Mouse (Mus musculus): ENCODE measurements at regions not wholly inside any gene's neighbourhood (a gene's known extent, or its start where the extent isn't known, plus 50 kb on each side); places are given as distances from the start of the nearest gene placed in this dataset.

GRCm38 (mm10) chr3:58112431-58112856 is 264.6 kb upstream of the Pfn2 start:
- no peaks in the 10 kb centered on the region for H3K27me3 ChIP-seq (ENCODE audit: control insufficient read depth, insufficient read depth, low read length)
- no peaks in the 10 kb centered on the region for H3K9me3 ChIP-seq (ENCODE audit: control insufficient read depth, low read length)
- DNase-seq (ENCODE audit: low spot score) (peak; percentile 36), ATAC-seq (ENCODE audit: low FRiP score) (peak; percentile 80)
- H3K36me3 ChIP-seq (replicated peaks; ENCODE audit: control insufficient read depth, insufficient read depth), result no peaks in the 10 kb centered on the region
- no peak overlapping the region for H3K4me3 ChIP-seq (replicated peaks; ENCODE audit: low read length)
- H3K4me2 ChIP-seq (replicated peaks), result no peak overlapping the region
- no peaks in the 10 kb centered on the region for H3K4me1 ChIP-seq (replicated peaks; ENCODE audit: control insufficient read depth, insufficient read depth, low read length)
- H3K27ac ChIP-seq, result peak overlapping the region; percentile 22; the same call in 1 of the 2 replicates
- no peak overlapping the region for H3K9ac ChIP-seq
- WGBS, result 30% methylated on average over 7 of the region's 7 CpGs

DNA sequence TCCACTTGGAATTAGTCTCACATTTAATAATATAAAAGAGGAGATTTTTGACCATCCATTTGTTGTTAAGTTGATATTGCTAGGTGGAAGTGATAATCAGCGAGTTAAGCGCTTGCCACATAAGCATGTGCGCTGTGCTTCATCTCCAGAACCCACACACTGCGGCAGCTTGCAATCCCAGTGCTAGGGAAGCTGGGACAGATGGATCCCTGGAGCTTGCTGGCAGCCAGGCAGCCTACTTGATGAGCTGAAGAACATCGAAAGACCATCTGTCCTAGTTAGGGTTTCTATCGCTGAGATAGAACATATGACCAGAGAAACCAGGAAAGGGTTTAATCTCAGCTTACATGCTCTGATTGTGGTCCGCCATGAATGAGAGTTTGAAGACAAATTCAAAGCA is 266.1 kb upstream of the Pfn2 start:
- Histone ChIP-seq H3K36me3 (replicated peaks; ENCODE audit: control insufficient read depth, insufficient read depth) (no peaks in the 10 kb centered on the region), H3K9ac (no peak overlapping the region), H3K9me3 (ENCODE audit: control insufficient read depth, low read length) (no peaks in the 10 kb centered on the region), H3K4me3 (replicated peaks; ENCODE audit: low read length) (no peak overlapping the region), H3K4me1 (replicated peaks; ENCODE audit: control insufficient read depth, insufficient read depth, low read length) (no peaks in the 10 kb centered on the region), H3K27me3 (ENCODE audit: control insufficient read depth, insufficient read depth, low read length) (no peaks in the 10 kb centered on the region), H3K27ac (no peak overlapping the region), H3K4me2 (replicated peaks) (no peak overlapping the region)
- ATAC-seq (ENCODE audit: low FRiP score) (no peak), DNase-seq (ENCODE audit: low spot score) (no peak)
- WGBS, result 94% methylated on average over 7 of the region's 7 CpGs

- H3K9me3 ChIP-seq (ENCODE audit: control insufficient read depth, low read length), result no peaks in the 10 kb centered on the region
- ATAC-seq (ENCODE audit: low FRiP score), result no peak
- no peak overlapping the region for H3K4me3 ChIP-seq (replicated peaks; ENCODE audit: low read length)
- H3K36me3 ChIP-seq (replicated peaks; ENCODE audit: control insufficient read depth, insufficient read depth), result no peaks in the 10 kb centered on the region
- no peak for DNase-seq (ENCODE audit: low spot score)
- WGBS, result 57% methylated on average over 1 of the region's 1 CpGs
- no peak overlapping the region for H3K27ac ChIP-seq
- H3K27me3 ChIP-seq (ENCODE audit: control insufficient read depth, insufficient read depth, low read length), result no peaks in the 10 kb centered on the region
- H3K9ac ChIP-seq, result no peak overlapping the region
- no peak overlapping the region for H3K4me2 ChIP-seq (replicated peaks)
- H3K4me1 ChIP-seq (replicated peaks; ENCODE audit: control insufficient read depth, insufficient read depth, low read length), result no peaks in the 10 kb centered on the region
Observed at GRCm38 (mm10) chr3:58115511-58115910, 267.6 kb upstream of the Pfn2 start.

DNA sequence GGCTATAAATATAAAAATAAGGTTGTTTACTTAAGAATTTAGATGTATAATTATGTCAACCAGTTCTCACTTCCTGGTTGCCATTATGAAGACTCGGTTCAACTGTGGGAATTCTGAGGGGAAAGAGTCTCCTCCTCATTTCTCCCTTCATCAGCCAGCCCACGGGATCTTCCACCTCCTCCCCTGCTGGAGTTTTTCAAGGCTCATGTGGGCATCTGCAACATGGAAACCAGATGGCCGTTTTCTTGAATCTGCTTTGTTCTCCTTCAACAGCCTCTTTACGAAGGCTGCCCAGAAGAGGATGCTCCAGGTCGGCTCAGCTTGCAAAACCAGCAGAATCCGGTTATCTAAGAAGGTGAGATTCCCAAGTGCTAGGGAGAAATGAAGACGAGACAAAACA is 269.0 kb upstream of the Pfn2 start:
- no peaks in the 10 kb centered on the region for H3K36me3 ChIP-seq (replicated peaks; ENCODE audit: control insufficient read depth, insufficient read depth)
- no peak for DNase-seq (ENCODE audit: low spot score)
- no peak overlapping the region for H3K9ac ChIP-seq
- H3K4me3 ChIP-seq (replicated peaks; ENCODE audit: low read length), result no peak overlapping the region
- H3K9me3 ChIP-seq (ENCODE audit: control insufficient read depth, low read length), result no peaks in the 10 kb centered on the region
- no peak for ATAC-seq (ENCODE audit: low FRiP score)
- no peak overlapping the region for H3K27ac ChIP-seq
- WGBS, result 81% methylated on average over 7 of the region's 7 CpGs
- H3K4me1 ChIP-seq (replicated peaks; ENCODE audit: control insufficient read depth, insufficient read depth, low read length), result no peaks in the 10 kb centered on the region
- no peaks in the 10 kb centered on the region for H3K27me3 ChIP-seq (ENCODE audit: control insufficient read depth, insufficient read depth, low read length)
- no peak overlapping the region for H3K4me2 ChIP-seq (replicated peaks)

GRCm38 (mm10) chr3:58120051-58120450 is 272.2 kb upstream of the Pfn2 start:
- DNase-seq (ENCODE audit: low spot score), result no peak
- Histone ChIP-seq H3K27me3 (ENCODE audit: control insufficient read depth, insufficient read depth, low read length) (no peaks in the 10 kb centered on the region), H3K4me1 (replicated peaks; ENCODE audit: control insufficient read depth, insufficient read depth, low read length) (no peaks in the 10 kb centered on the region), H3K27ac (no peak overlapping the region), H3K9ac (no peak overlapping the region), H3K36me3 (replicated peaks; ENCODE audit: control insufficient read depth, insufficient read depth) (no peaks in the 10 kb centered on the region), H3K9me3 (ENCODE audit: control insufficient read depth, low read length) (no peaks in the 10 kb centered on the region), H3K4me2 (replicated peaks) (no peak overlapping the region), H3K4me3 (replicated peaks; ENCODE audit: low read length) (no peak overlapping the region)
- no peak for ATAC-seq (ENCODE audit: low FRiP score)
- WGBS, result 53% methylated on average over 3 of the region's 3 CpGs

- Histone ChIP-seq H3K36me3 (replicated peaks; ENCODE audit: control insufficient read depth, insufficient read depth) (no peaks in the 10 kb centered on the region), H3K4me3 (replicated peaks; ENCODE audit: low read length) (no peak overlapping the region), H3K9ac (no peak overlapping the region), H3K4me1 (replicated peaks; ENCODE audit: control insufficient read depth, insufficient read depth, low read length) (no peaks in the 10 kb centered on the region), H3K4me2 (replicated peaks) (peak overlapping the region; percentile 26; the same call in 1 of the 2 replicates), H3K9me3 (ENCODE audit: control insufficient read depth, low read length) (no peaks in the 10 kb centered on the region), H3K27me3 (ENCODE audit: control insufficient read depth, insufficient read depth, low read length) (no peaks in the 10 kb centered on the region), H3K27ac (no peak overlapping the region)
- ATAC-seq (ENCODE audit: low FRiP score) (peak; percentile 90), DNase-seq (ENCODE audit: low spot score) (peak; percentile 85)
- WGBS, result 48% methylated on average over 19 of the region's 19 CpGs
Observed at GRCm38 (mm10) chr3:58122456-58123359, 274.8 kb upstream of the Pfn2 start.

GRCm38 (mm10) chr3:58123396-58124077 is 275.7 kb upstream of the Pfn2 start:
- WGBS, result 80% methylated on average over 7 of the region's 7 CpGs
- no peaks in the 10 kb centered on the region for H3K9me3 ChIP-seq (ENCODE audit: control insufficient read depth, low read length)
- no peak overlapping the region for H3K4me2 ChIP-seq (replicated peaks)
- H3K27me3 ChIP-seq (ENCODE audit: control insufficient read depth, insufficient read depth, low read length), result no peaks in the 10 kb centered on the region
- H3K36me3 ChIP-seq (replicated peaks; ENCODE audit: control insufficient read depth, insufficient read depth), result no peaks in the 10 kb centered on the region
- DNase-seq (ENCODE audit: low spot score) (no peak), ATAC-seq (ENCODE audit: low FRiP score) (peak; percentile 44; the same call in 1 of the 2 replicates)
- no peak overlapping the region for H3K4me3 ChIP-seq (replicated peaks; ENCODE audit: low read length)
- no peak overlapping the region for H3K27ac ChIP-seq
- H3K4me1 ChIP-seq (replicated peaks; ENCODE audit: control insufficient read depth, insufficient read depth, low read length), result no peaks in the 10 kb centered on the region
- no peak overlapping the region for H3K9ac ChIP-seq

DNA sequence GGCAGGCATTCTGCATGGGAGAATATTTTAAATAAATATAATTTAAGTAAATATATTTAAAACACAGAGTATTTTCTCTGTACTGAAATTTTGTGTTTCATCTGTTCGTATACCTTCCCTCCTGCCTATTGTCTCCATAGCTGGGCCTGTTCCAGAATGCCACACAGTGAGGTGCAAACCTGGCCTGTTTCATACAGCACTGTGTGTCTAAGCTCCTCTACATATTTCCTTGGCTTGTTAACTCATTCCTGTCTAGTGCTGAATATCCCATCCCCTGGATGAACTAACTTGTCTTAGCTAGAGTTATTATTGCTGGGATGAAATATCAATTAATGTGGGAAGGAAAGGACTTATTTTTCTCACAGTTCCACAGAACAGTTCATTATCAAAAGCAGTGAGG is 277.0 kb upstream of the Pfn2 start:
- no peaks in the 10 kb centered on the region for H3K27me3 ChIP-seq (ENCODE audit: control insufficient read depth, insufficient read depth, low read length)
- no peaks in the 10 kb centered on the region for H3K36me3 ChIP-seq (replicated peaks; ENCODE audit: control insufficient read depth, insufficient read depth)
- WGBS, result 72% methylated on average over 1 of the region's 1 CpGs
- H3K4me3 ChIP-seq (replicated peaks; ENCODE audit: low read length), result no peak overlapping the region
- ATAC-seq (ENCODE audit: low FRiP score), result no peak
- no peak overlapping the region for H3K4me2 ChIP-seq (replicated peaks)
- no peaks in the 10 kb centered on the region for H3K9me3 ChIP-seq (ENCODE audit: control insufficient read depth, low read length)
- no peak overlapping the region for H3K9ac ChIP-seq
- peak; percentile 23 for DNase-seq (ENCODE audit: low spot score)
- H3K27ac ChIP-seq, result no peak overlapping the region
- H3K4me1 ChIP-seq (replicated peaks; ENCODE audit: control insufficient read depth, insufficient read depth, low read length), result no peaks in the 10 kb centered on the region

DNA sequence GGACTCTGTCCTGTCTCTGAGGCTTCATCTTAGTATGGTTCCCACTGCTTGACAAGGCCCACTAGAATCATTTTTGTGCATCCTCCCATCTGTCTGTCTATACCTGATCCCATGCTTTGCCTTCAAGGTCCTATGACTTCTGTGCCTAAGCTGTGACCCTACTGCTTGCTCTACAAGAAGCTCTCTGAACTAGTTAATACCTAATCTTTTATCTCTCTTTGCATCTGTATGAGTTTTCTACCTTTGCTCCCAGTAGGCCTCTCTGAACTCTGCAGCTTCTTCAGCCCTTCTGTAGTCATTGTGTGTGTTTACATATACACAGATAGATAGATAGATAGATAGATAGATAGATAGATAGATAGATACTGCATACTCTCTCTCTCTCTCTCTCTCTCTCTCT is 279.1 kb upstream of the Pfn2 start:
- Histone ChIP-seq H3K9ac (no peak overlapping the region), H3K27ac (no peak overlapping the region), H3K4me3 (replicated peaks; ENCODE audit: low read length) (no peak overlapping the region), H3K4me2 (replicated peaks) (no peak overlapping the region), H3K27me3 (ENCODE audit: control insufficient read depth, insufficient read depth, low read length) (no peaks in the 10 kb centered on the region), H3K36me3 (replicated peaks; ENCODE audit: control insufficient read depth, insufficient read depth) (no peaks in the 10 kb centered on the region), H3K9me3 (ENCODE audit: control insufficient read depth, low read length) (no peaks in the 10 kb centered on the region), H3K4me1 (replicated peaks; ENCODE audit: control insufficient read depth, insufficient read depth, low read length) (no peaks in the 10 kb centered on the region)
- no peak for ATAC-seq (ENCODE audit: low FRiP score)
- no peak for DNase-seq (ENCODE audit: low spot score)
